Mouse (Mus musculus) ES-E14 (cell line): ENCODE results near the gene Kirrel.

ENCODE experiments used
- CHD2 ChIP-seq: IDR thresholded peaks from 2 replicates; pipeline ENCODE4 v1.6.1; 2014; ENCODE audit warnings: mild to moderate bottlenecking, low read depth, low read length, inconsistent platforms
- ZC3H11A ChIP-seq: IDR thresholded peaks from 2 replicates; pipeline ENCODE4 v1.6.1; 2012; ENCODE audit warnings: low read depth, mild to moderate bottlenecking, inconsistent platforms, low read length, borderline replicate concordance
- ZNF384 ChIP-seq: IDR thresholded peaks from 2 replicates; pipeline ENCODE4 v1.6.1; 2012; ENCODE audit warnings: low read depth, low read length, inconsistent platforms

- TF ChIP-seq ZNF384 (no peak), CHD2 (no peak), ZC3H11A (no peak)
Measured at GRCm38 (mm10) chr3:87047801-87048200, 126.7 kb downstream of the Kirrel start.
